Mouse (Mus musculus) skeletal muscle tissue, adult 2 months (tissue): Measurements from ENCODE around the gene Cadm2.

ENCODE experiments used
- DNase-seq: peaks from one replicate; pipeline ENCODE4 v3.0.0-alpha.2; 2012; ENCODE audit warnings: low read depth, low spot score

Gene Cadm2

DNA sequence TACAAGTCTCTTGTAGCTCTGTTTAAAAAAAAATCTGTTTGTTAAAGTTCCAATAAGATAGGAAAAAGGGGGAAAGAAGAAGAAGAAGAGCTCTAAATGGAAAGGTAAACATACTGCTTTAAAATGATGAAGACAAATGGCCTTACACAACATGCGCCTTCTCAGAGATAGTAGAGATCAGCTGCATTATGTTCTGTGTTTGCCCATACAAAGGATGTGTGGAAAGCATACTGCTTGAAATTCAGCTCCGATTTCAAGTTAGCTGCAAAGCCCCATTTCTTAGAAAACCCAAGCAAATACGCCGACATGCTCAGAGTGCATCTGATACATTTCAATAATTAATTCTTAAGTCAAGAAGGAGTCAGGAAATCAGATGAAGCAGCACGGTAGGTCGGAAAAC lies 684.4 kb downstream of the Cadm2 start:
- no peak for DNase-seq

DNA sequence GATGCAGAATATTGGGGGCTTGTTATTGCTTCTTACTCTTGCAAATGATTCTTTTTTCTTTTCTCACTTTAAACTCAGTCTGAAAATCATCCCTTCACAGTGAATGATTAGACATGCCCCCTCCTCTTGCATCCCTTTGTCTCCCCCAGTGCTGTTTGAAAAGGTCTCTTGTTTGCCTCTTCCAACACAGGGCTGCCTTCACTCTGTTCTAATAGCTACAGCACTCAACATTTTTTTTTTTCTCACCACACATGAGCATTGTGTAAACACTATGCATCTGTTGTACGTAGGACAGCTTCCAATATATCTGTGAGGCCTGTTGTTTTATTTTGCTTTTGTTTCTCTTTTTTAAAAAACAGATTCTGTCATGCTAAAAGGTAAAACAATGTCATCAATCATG lies 695.2 kb downstream of the Cadm2 start:
- no peak for DNase-seq

DNA sequence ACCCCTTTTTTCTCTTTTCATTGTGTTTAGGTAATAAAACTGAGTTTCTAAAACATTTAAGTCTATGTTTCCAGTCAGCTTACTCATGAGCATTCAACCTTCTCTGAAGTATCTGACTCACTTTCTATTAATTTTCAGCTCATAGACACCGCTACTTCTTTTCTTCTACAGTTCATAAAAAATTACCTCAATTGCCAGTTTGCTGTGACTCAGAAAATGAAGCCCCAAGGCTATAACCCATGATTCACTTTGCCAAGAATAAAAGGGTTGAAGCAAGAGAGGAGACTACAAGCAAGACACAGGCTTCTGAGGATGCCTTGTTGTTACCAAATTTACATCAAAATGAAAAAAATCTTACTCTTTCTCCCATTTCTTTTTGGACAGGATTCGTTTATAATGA lies 698.0 kb downstream of the Cadm2 start:
- no peak for DNase-seq

DNA sequence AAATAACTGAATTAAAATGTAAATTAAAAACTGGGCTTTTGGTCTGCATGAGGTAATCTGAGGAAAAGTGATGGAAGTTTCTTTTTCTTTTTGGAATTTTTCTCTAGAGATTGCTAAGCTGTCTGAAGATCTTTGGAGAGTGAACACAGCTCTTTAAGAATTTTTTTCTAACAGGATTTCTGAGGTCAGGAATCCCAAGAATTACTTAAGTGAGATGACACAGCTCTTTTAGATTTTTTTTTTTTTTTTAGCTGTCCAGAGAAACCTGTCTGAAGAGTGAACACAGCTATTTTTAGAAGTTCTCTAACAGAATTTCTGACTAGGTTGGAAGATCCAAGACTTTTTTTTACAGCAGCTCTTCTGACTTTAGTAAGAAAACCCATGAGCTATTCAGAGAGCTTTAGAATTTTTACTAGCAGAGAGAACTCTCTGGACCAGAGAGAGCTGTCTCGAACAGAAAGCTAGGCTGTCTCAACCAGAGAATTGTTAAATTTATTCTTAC lies 699.2 kb downstream of the Cadm2 start:
- no peak for DNase-seq

DNA sequence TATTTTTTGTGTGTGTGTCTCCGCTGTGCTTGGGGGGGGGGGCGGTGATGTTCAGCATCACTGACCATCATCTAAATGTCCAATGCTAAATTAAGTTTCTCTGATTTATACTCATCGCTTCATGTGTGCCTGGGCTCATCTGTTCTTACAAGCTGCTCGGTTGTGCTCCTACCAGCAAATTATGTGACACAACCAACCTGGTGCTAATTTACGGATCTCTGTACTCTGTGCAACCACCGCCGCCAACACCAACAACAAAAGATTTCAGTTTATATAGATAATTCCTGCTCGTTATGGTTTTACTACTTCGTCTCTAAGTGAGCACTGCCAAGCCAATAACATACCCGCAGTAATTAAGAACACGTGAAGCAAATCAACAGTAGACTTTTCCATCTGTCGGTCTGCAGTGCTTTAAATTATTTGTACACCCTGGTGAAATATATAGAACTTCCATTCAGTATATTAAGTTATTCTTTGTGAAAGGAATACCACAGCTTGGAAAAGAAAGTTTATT lies 700.8 kb downstream of the Cadm2 start:
- no peak for DNase-seq

DNA sequence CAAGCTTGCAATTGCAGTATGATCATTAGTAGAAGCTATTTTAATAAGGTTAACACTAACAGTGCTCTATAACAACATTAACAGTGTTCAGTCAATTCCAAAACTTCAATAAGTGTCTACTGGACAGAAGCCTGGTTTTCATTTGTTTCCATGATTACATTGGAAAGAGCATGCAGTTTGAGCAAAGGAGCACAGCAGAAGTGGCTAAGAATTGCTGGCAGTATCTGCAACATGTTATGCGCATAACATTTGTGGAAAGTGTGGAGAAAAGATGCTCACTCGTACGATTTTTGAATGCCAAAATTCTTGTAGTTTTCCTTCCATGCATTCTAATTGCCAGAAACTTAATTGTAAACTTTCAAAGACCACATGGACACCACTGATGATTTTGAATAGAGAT lies 718.9 kb downstream of the Cadm2 start:
- no peak for DNase-seq

DNA sequence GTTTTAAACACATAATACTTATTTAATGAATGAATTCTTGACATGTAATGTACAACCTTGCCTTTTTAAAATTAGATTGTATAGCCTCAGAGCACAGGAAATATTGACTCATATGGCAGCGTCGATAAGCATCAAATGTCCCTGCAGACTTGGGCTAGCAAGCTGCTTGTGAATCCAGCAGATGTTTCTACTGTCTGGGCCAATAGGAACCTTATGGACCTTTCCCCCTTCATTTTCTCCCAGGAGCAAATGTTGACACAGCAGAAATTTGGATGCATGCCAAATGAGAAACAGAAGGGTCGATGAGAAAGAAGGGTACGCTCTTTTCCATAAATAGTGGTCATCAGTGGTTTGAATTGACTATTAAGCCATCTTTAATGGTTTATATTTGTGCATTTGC lies 720.0 kb downstream of the Cadm2 start:
- no peak for DNase-seq

DNA sequence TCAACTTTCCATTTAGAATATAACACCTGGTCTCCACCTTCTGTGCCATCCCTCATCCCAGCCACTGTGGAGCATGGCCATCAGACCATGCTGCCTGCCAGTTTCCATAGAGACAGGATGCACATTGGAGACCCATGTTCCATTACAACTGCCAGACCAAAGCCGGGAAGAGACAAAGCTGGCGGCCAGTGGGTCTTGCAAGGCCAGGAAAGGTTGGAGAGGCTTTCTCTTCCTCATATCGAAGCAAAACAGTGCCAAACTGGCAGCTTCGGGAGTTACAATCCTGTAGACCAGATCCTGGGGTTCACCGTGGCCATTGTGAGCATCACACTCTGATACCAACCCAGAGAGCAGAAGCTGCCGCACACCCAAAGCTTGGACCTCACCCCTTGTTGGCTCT lies 728.3 kb downstream of the Cadm2 start:
- DNase-seq, result no peak

DNA sequence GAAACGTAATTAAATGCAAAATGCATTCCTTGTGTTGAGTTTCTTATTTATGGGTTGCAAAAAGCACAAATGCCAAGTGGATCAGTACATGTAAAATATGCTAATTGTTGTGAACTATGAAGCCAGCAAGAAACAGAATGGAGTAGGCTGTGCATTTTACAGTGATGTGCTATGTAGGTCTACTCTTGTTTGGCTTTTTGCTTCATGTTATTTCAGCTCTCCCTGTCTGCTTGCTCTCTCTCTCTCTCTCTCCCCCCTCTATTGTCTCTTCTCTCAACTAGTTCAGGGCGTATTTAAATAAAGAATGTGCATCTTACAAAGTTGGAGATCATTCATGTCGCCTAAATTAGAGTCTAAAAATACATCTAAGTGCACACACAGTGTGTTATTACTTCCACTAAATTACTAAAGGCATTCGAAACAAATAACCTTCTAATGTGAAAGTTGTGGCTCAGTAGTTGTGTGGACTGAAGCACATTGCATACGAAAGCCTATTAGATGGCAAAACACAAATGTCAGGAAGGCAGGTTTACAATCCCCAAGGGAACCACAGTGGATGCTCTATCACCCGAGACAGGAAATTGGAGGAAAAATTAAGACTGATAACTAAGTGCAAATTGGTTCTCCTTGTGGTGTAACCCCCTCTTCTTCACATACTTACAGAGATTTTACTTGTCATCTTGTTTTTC lies 729.0 kb downstream of the Cadm2 start:
- no peak for DNase-seq

DNA sequence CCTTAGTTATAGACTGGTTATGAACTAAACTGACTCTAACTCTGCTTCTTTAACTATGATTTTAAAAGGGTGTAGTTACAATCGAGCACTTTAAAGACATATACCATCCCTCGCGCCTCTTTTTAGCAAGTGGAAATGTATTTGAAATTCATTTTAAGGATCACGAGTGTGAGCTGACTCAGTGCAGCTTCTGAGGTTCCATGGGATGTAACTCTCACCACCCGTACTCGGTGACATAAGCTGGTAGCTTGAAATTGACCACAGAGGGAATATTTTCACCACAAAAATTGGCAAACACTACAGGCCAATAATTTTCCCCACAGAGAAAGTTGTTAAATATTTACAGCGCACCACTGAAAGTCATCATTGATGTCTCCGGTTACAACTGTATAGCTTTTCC lies 730.8 kb downstream of the Cadm2 start:
- no peak for DNase-seq

DNA sequence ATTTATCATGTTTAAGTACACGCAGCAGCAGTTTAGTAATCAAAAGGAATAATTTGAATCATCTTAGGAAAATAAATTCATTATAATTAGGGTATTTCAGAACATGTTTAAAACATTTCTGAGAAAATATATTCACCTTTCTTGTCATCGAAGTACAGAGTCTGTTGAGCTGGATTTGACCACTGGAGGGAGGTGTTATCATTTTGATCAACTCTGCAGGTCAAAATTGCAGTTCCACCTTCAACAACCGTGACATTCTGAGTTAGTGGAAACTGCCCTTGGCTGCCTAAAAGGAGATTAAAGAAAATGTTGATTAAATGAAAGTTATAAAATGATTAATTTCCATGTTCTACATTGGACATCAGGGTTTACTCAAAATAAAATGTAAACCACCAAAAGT lies 738.1 kb downstream of the Cadm2 start:
- DNase-seq, result no peak

DNA sequence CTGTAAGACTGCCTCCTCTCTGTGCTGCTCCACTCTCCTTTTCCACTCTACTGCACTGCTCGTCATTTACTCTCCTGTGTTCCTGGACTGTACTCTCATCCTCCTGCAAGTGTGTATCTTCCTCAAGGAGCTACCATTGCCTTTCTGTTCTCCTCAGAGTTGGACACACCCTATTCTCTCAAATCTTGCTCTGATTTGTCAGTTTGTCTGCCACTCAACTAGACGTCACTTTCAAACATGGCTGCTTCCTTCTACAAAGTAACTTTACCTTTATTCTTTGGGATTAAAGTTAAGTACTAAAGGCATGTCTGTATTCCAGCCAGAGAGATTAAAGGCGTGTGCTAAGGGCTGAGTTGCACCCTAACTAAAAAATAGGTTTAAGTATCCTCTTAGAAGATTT lies 749.5 kb downstream of the Cadm2 start:
- DNase-seq, result no peak

DNA sequence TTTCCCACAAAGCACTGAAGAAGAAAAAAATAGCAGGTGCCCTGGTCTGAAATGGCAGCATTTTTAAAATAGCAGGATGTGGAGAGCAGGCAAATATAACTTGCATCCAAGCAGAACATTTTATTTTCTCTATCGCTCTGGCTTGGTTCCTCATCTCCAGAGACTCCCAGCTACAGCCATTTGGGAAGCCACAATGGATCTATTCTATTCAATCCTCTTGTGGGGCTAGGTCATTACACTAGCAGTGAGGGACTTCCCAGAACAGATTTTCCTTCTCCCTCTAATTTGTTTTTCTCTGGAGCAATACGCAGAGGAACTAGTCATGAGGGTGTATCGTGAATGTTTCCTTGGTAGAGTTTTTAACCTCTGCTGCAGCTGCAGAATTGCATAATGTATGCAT lies 769.7 kb downstream of the Cadm2 start:
- DNase-seq, result no peak

DNA sequence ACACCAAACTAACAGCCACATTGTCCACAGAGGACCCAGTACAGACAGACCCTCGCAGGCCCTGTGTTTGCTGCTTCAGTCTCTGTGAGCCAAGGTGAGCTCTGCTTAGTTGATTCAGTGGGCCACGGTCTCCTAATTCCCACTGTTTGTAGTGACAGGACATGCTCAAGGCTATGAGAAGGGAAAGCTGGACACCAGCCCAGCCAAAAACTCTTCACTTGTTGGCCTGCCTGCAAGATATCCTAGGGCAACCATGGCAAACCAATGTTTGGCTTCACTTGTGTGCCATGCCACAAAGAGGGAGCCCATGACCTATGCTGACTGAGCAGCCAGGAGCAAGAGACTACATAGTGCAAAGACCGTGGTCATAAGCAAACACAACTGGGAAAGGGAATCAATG lies 795.8 kb downstream of the Cadm2 start:
- DNase-seq, result no peak

DNA sequence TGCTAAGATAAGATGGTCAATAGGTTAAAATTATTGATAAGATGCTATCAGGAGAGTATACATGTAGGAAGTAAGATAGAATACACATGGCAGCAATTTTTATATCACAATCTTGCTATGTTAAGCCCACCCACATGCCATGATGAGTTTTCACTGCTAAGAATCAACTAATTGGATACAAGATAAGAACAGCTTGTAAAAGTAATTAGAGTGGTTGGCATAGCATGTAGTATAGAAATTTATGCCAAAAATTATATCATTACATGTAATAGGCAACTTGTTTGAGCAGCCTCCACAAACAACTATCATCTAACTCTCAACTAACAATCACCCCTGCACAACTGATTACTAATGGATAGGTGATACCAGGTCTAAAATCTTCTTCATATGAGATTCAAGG lies 809.2 kb downstream of the Cadm2 start:
- DNase-seq, result no peak

DNA sequence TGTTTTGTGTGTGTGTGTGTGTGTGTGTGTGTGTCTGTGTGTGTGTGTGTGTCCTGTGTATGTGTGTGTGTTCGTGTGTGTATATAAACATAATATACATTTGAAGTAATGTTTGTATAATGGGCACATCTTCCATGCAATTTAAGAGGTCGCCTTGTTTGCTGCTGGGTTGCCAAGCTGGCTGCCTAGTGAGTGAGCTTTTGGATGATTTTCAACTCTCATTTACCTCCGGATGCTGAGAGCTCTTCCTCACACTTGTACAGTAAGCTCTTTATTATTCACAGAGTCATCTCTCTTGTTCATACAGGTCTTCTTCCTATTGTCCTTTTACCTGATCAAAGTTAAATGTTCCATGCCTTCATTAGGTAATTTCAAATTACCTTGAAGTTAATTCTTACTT lies 822.5 kb downstream of the Cadm2 start:
- DNase-seq, result no peak

DNA sequence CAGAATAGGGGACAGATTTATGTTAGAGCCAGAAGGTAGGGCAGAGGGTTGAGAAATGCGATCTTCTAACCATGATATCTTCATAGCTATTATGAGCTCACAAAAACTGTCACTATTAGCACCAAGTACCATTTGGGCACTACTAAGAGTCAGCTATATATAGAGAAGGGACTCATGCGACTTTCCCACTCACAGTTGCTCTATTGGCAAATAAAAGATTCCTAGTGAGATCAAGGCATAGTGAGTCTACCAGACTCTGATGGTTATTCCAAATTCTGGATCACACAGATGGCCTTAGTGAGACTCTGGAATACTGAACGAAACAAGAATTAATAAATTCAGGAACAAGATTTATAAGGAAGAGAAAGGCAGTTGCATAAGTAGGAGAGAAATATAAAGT lies 827.6 kb downstream of the Cadm2 start:
- no peak for DNase-seq

DNA sequence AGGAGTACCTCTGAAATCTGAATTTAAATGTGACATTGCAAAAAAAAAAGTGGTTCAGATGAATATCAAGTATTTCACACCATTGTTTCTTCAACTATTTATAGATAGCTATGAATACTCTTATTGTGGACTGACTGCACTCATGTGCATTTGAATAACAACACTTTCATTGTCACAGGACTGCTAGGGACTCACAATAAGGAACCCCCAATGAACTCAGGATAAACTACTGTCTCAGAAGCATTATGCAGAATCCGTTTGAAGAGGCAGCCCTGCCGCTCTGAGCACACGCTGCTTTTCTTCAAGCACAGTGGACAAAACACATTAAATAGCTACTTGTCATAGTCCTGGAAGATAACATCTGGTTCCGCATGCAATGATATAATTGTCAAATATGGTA lies 848.8 kb downstream of the Cadm2 start:
- DNase-seq, result no peak

DNA sequence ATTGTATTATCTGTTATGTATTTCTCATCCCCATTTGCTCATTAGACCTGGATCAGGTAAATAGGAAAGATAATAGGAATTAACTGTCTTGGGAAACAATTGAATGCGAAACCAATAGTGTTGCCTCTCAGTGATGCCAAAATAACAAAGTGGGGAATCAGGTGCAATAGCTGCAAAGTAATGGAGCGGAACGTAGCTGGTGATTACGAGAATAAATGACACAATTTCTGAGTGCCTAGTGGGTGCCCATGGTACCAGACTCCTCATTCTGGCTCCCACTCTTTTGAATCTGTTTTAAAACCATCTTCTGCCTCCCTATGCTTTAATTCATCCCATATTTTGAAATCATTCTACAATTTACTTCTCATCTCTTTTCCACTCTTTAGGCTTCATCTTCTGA lies 851.2 kb downstream of the Cadm2 start:
- no peak for DNase-seq

DNA sequence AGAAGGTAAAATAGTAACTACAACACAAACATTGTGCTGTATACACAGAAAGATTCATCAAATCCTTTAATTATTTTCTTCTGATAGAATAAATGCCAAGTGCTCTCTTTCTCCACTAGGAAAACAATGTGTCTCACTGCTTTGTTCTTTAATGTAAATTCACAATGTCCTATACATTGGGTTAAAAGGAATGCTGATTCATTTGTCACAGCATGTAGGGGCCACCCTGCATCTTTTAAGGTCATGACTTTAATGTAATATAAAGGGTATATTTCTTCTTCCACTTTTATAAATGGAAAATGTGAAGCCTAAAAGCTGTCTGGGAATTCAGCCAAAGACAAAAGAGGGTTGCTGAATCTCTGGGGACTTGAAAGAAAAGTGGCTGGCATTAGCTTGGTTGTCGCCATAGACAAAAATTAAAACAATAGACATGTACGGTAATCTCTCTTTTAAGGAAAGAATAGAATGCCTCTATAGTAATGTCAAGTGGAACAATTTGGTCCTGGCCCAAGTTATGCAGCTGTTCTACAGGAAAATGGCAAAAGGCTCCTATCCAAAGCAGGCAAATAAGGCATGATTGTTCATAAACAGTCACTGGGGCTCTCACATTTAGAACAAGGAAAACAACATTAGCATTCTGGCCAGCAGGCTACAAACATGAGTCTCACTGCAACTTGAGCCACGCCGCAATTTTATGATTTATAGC lies 851.9 kb downstream of the Cadm2 start:
- DNase-seq, result no peak

DNA sequence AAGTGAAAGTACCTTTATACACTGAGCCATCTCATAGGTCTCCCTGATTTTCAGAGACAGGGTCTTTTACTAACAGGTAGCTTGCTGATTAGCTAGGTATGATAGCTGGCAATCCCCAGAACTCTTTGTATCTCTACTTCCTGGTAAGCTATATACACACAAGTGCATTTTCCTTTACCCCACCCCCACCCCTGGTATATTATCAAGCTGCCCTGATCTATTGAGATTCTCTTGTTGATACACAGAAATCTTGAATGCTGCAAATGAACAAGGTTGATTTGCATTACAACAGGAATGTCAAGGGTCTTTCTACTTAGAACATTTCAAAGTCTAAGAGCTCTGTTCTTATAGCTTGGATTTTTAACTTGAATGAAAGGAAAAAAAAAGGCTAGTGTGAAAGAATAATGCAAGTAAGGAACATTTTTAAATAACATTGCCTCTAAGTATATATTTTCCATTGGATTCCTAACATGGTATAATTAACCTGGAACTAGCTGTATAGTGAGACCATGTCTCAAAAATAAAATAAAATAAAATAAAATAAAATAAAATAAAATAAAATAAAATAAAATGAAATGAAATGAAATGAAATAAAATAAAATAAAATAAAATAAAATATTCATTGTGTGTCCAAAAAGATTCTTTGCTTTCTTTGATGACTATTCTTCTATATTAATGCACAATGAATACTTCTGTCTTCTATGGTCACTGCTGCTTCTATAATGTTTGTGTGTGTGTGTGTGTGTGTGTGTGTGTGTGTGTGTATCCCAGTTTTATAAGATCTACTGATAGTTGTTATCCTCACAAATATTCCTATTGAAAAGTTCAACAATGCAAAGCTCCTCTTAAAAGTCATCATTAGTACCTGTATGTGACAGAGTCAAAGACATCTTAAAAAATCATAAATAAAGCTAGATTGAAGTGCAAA lies 858.9 kb downstream of the Cadm2 start:
- DNase-seq, result no peak

DNA sequence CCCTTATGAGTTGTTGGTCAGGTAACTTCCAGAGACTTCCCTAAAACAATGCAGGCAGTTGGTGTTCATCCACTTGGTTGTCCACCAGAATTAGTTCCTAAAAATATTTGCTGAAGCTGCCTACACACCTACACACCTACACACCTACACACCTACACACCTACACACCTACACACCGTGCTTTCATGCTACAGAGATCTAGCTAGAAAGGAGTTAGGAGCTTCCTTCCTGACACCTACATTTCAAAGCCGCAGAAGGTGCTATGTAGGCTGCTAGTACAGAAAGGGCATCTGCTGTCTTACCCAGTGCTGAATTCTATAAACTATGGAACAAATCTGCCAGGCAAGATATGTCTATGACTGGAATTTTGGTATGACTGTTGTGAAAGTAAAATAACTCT lies 872.2 kb downstream of the Cadm2 start:
- DNase-seq, result no peak
